ENCODE assay signal across 31 mouse cellular contexts in the genomic region with DNA sequence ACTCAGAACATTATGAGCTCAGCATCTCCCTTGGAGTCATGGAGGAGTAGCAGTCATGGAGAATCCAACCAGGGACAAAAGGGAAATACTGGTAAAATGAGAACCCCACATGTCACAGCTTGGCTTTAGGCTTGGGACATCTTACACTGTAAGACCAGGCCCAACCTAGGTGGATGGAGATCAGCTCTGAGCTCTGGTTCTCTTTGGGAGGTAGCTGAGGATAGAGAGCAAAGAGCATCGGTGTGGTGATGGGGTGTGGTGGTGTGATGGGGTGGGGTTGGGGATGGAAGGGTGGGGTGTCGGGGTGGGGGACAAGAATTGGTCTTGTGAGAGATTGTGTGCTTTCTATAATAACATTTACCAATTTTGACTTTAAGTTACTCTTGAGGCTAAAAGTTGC. TPM values are rescaled to one million over a fixed set of nuclear protein-coding genes. Genes with fewer than 3 reads are reported as not detected.
DNase-seq lines count a peak whose midpoint lies in the region; ATAC-seq and TF ChIP-seq lines count a peak whose summit lies in the region.
"Had no signal": no experiment of that assay in that cellular context is flagged by ENCODE, and none has a peak within 500 bp of the region (broad histone marks: within the 10 kb centered on the region; RNA-seq: fewer than 3 reads in every experiment).

No protein-coding gene starts in this region.

- H3K27ac ChIP-seq in heart, embryonic 10.5 days: no peak overlapping the region
- peak overlapping the region; percentile 55; the same call in 1 of the 2 replicates for H3K27ac ChIP-seq in liver, embryonic 12.5 days
- H3K27ac ChIP-seq in liver, embryonic 11.5 days (ENCODE audit: low read depth, low read length): no peak overlapping the region
- peak overlapping the region; percentile 66; the same call in 1 of the 2 replicates for H3K27ac ChIP-seq in thymus, adult 2 months (ENCODE audit: control insufficient read depth, insufficient read depth, low read length)
- H3K27ac ChIP-seq in liver, embryonic 14.5 days: no peak overlapping the region
- H3K27ac ChIP-seq: embryonic facial prominence, embryonic 13.5 days; embryonic facial prominence, embryonic 15.5 days; forebrain, embryonic 10.5 days; forebrain, embryonic 12.5 days had no signal

- peaks cover 20% of the 10 kb centered on the region; the same call in 1 of the 2 replicates for H3K36me3 ChIP-seq in heart, embryonic 10.5 days
- H3K36me3 ChIP-seq in liver, embryonic 12.5 days: peaks cover 55% of the 10 kb centered on the region
- H3K36me3 ChIP-seq in liver, embryonic 11.5 days (ENCODE audit: control insufficient read depth, insufficient read depth, low read length): peaks cover 7% of the 10 kb centered on the region; the same call in 1 of the 2 replicates
- H3K36me3 ChIP-seq in thymus, adult 2 months (ENCODE audit: control insufficient read depth, insufficient read depth, low read length): peaks cover 18% of the 10 kb centered on the region
- H3K36me3 ChIP-seq in liver, embryonic 14.5 days (replicated peaks; ENCODE audit: control insufficient read depth, insufficient read depth, low read depth): peaks cover 24% of the 10 kb centered on the region
- H3K36me3 ChIP-seq: forebrain, embryonic 12.5 days had no signal

- H3K4me2 ChIP-seq in liver, embryonic 12.5 days: no peak overlapping the region
- H3K4me2 ChIP-seq in liver, embryonic 11.5 days: no peak overlapping the region
- H3K4me2 ChIP-seq in liver, embryonic 14.5 days (ENCODE audit: low read depth): no peak overlapping the region
- H3K4me2 ChIP-seq: embryonic facial prominence, embryonic 13.5 days; embryonic facial prominence, embryonic 15.5 days; forebrain, embryonic 12.5 days had no signal

- DNase-seq in heart, embryonic 10.5 days (ENCODE audit: low spot score): peak; percentile 67
- DNase-seq in heart, postnatal 25 days (ENCODE audit: low spot score): no peak
- no peak for DNase-seq in liver, embryonic 11.5 days (ENCODE audit: low spot score)
- no peak for DNase-seq in thymus, adult 2 months
- no peak for DNase-seq in thymus, postnatal 4 days
- no peak for DNase-seq in liver, embryonic 14.5 days (ENCODE audit: low read depth in 3 of 3, low spot score in 3 of 3)
- DNase-seq in left cerebral cortex, postnatal 10 days (ENCODE audit: extremely low spot score in 1 of 2, low spot score in 2 of 2): no peak
- DNase-seq: adrenal gland, adult 2 months; adrenal gland, postnatal 10 days; adrenal gland, postnatal 25 days; cerebellum, adult 11 months; cerebellum, adult 18-20 months; cerebellum, adult 8-10 months; cerebellum, adult 9-11 months; cerebellum, postnatal 14 days; cerebellum, postnatal 36 days; embryo, embryonic 11 days had no signal

- intact Hi-C loops in heart, postnatal 25 days (cut with DNase I): no loop called here
- intact Hi-C loops in left cerebral cortex, postnatal 10 days (cut with DNase I): loop anchor here (5.0 kb wide), 1 partner anchor 61 kb away; no protein-coding TSS in a partner anchor

- H3K9me3 ChIP-seq in heart, embryonic 10.5 days: no peaks in the 10 kb centered on the region
- no peaks in the 10 kb centered on the region for H3K9me3 ChIP-seq in liver, embryonic 12.5 days (replicated peaks)
- H3K9me3 ChIP-seq in liver, embryonic 11.5 days (ENCODE audit: control insufficient read depth, low read length): no peaks in the 10 kb centered on the region
- H3K9me3 ChIP-seq in liver, embryonic 14.5 days (ENCODE audit: control insufficient read depth, low read length): no peaks in the 10 kb centered on the region
- H3K9me3 ChIP-seq: embryonic facial prominence, embryonic 13.5 days; embryonic facial prominence, embryonic 15.5 days; forebrain, embryonic 10.5 days; forebrain, embryonic 12.5 days had no signal

- TF ChIP-seq CTCF in thymus, adult 2 months (IDR thresholded peaks at IDR 0.05; ENCODE audit: borderline replicate concordance, control insufficient read depth, extremely low read depth, insufficient read depth, low read length, poor library complexity): no peak
- no peak for TF ChIP-seq CTCF in liver, embryonic 14.5 days (IDR thresholded peaks at IDR 0.05; ENCODE audit: low read depth)

- no peak overlapping the region for H3K9ac ChIP-seq in liver, embryonic 12.5 days
- H3K9ac ChIP-seq in liver, embryonic 11.5 days (ENCODE audit: low read depth, low read length): no peak overlapping the region
- no peak overlapping the region for H3K9ac ChIP-seq in liver, embryonic 14.5 days (replicated peaks)
- H3K9ac ChIP-seq: embryonic facial prominence, embryonic 13.5 days; embryonic facial prominence, embryonic 15.5 days; forebrain, embryonic 12.5 days had no signal

- no peak for ATAC-seq in liver, embryonic 12.5 days
- ATAC-seq in liver, embryonic 11.5 days (replicated peaks; ENCODE audit: low FRiP score): no peak
- ATAC-seq in liver, embryonic 14.5 days (ENCODE audit: insufficient read depth): peak; percentile 48
- ATAC-seq: forebrain, embryonic 14.5 days had no signal

- no peaks in the 10 kb centered on the region for H3K27me3 ChIP-seq in heart, embryonic 10.5 days (ENCODE audit: insufficient read depth, poor library complexity, severe bottlenecking)
- no peaks in the 10 kb centered on the region for H3K27me3 ChIP-seq in liver, embryonic 12.5 days (replicated peaks)
- no peaks in the 10 kb centered on the region for H3K27me3 ChIP-seq in liver, embryonic 11.5 days (replicated peaks; ENCODE audit: control insufficient read depth, insufficient read depth, low read length)
- H3K27me3 ChIP-seq in thymus, adult 2 months (ENCODE audit: control insufficient read depth, insufficient read depth, low read length): no peaks in the 10 kb centered on the region
- H3K27me3 ChIP-seq in liver, embryonic 14.5 days (ENCODE audit: control insufficient read depth, insufficient read depth, low read length): no peaks in the 10 kb centered on the region
- H3K27me3 ChIP-seq: embryonic facial prominence, embryonic 13.5 days; embryonic facial prominence, embryonic 15.5 days; forebrain, embryonic 12.5 days had no signal

- no peak for TF ChIP-seq EP300 in liver, embryonic 14.5 days (IDR thresholded peaks at IDR 0.05; ENCODE audit: low read depth)

- no peaks in the 10 kb centered on the region for H3K4me1 ChIP-seq in heart, embryonic 10.5 days
- H3K4me1 ChIP-seq in liver, embryonic 12.5 days: peaks cover 29% of the 10 kb centered on the region
- no peaks in the 10 kb centered on the region for H3K4me1 ChIP-seq in liver, embryonic 11.5 days (replicated peaks; ENCODE audit: control insufficient read depth, insufficient read depth, low read length)
- peaks cover 3% of the 10 kb centered on the region; the same call in 1 of the 2 replicates for H3K4me1 ChIP-seq in thymus, adult 2 months (replicated peaks; ENCODE audit: control insufficient read depth, insufficient read depth, low read length)
- H3K4me1 ChIP-seq in liver, embryonic 14.5 days (replicated peaks; ENCODE audit: control insufficient read depth in 2 of 2, insufficient read depth in 2 of 2, low read length in 1 of 2): peaks cover 3 to 9% of the 10 kb centered on the region in 2 experiments; a peak in 3 of 4 replicates
- H3K4me1 ChIP-seq: embryonic facial prominence, embryonic 13.5 days; embryonic facial prominence, embryonic 15.5 days; forebrain, embryonic 10.5 days; forebrain, embryonic 12.5 days had no signal

- WGBS in heart, embryonic 10.5 days: 91% methylated on average over 2 of the region's 2 CpGs
- WGBS in liver, embryonic 12.5 days (ENCODE audit: insufficient replicate concordance): 65% methylated on average over 2 of the region's 2 CpGs
- WGBS in liver, embryonic 11.5 days: 80% methylated on average over 2 of the region's 2 CpGs
- WGBS in thymus, adult 2 months: 58% methylated on average over 2 of the region's 2 CpGs
- 59% methylated on average over 2 of the region's 2 CpGs for WGBS in liver, embryonic 14.5 days (ENCODE audit: insufficient replicate concordance)

- no peak for TF ChIP-seq POLR2A in thymus, adult 2 months (IDR thresholded peaks at IDR 0.05; ENCODE audit: control insufficient read depth, extremely low read depth, insufficient read depth, low read length, poor library complexity)

- H3K4me3 ChIP-seq in heart, embryonic 10.5 days: no peak overlapping the region
- H3K4me3 ChIP-seq in liver, embryonic 12.5 days: no peak overlapping the region
- H3K4me3 ChIP-seq in liver, embryonic 11.5 days (ENCODE audit: low read depth, low read length): no peak overlapping the region
- H3K4me3 ChIP-seq in thymus, adult 2 months (ENCODE audit: control insufficient read depth, insufficient read depth, low read length): no peak overlapping the region
- no peak overlapping the region for H3K4me3 ChIP-seq in liver, embryonic 14.5 days (ENCODE audit: insufficient read depth in 1 of 2, low read depth in 2 of 2, low read length in 2 of 2)
- H3K4me3 ChIP-seq: embryonic facial prominence, embryonic 13.5 days; embryonic facial prominence, embryonic 15.5 days; erythroblast, embryonic 14.5 days; forebrain, embryonic 10.5 days; forebrain, embryonic 12.5 days had no signal

RNA-seq across cellular contexts. Expression of gene Neu3, which starts 17.4 kb away (rescaled TPM):
- polyA plus RNA-seq in heart, embryonic 10.5 days (2016; fragmentation: Nextera tagmentation; extraction: Ambion mirVana): 3.1 and 3.3 TPM in 2 replicates
- total RNA-seq in heart, postnatal 25 days (2021): 1 to 10 TPM; 4.1 to 4.2 TPM
- polyA plus RNA-seq in liver, embryonic 12.5 days (2016; fragmentation: Nextera tagmentation; extraction: Ambion mirVana): 6.2 and 6.4 TPM in 2 replicates
- polyA plus RNA-seq in liver, embryonic 11.5 days (2014; fragmentation: Nextera tagmentation; extraction: Ambion mirVana): 5.4 and 5.9 TPM in 2 replicates
- 32.1 and 49.1 TPM in 2 replicates for polyA plus RNA-seq in thymus, adult 2 months (2012; rRNA removed)
- 3.5 and 4.1 TPM in 2 replicates for polyA plus RNA-seq in liver, embryonic 14.5 days (2012; rRNA removed)
- 2.9 and 3.2 TPM in 2 replicates for polyA plus RNA-seq in liver, embryonic 14.5 days (2014; fragmentation: Nextera tagmentation; extraction: Ambion mirVana)
- total RNA-seq in left cerebral cortex, postnatal 10 days (2021): 1 to 10 TPM; 2.7 to 3.1 TPM

RNA-seq across cellular contexts. Expression of gene Olfr521, which starts 47.5 kb away (rescaled TPM):
- polyA plus RNA-seq in heart, embryonic 10.5 days (2016; fragmentation: Nextera tagmentation; extraction: Ambion mirVana): not detected in 2 replicates
- total RNA-seq in heart, postnatal 25 days (2021): not detected
- polyA plus RNA-seq in liver, embryonic 12.5 days (2016; fragmentation: Nextera tagmentation; extraction: Ambion mirVana): not detected in 2 replicates
- not detected in 2 replicates for polyA plus RNA-seq in liver, embryonic 11.5 days (2014; fragmentation: Nextera tagmentation; extraction: Ambion mirVana)
- polyA plus RNA-seq in thymus, adult 2 months (2012; rRNA removed): not detected in 2 replicates
- polyA plus RNA-seq in liver, embryonic 14.5 days (2012; rRNA removed): not detected in 2 replicates
- not detected in 2 replicates for polyA plus RNA-seq in liver, embryonic 14.5 days (2014; fragmentation: Nextera tagmentation; extraction: Ambion mirVana)
- total RNA-seq in left cerebral cortex, postnatal 10 days (2021): not detected
- total RNA-seq: adrenal gland, adult 2 months; adrenal gland, postnatal 10 days; adrenal gland, postnatal 25 days; adrenal gland, postnatal 4 days; common myeloid progenitor, adult 5-6 weeks; ES-E14; MEL had no signal
- polyA plus RNA-seq: adrenal gland, adult 2 months; brain, embryonic 14.5 days; C2C12; embryonic facial prominence, embryonic 11.5 days; embryonic facial prominence, embryonic 13.5 days; embryonic facial prominence, embryonic 15.5 days; erythroblast, embryonic 14.5 days; forebrain, embryonic 10.5 days; forebrain, embryonic 12.5 days; forebrain, embryonic 14.5 days had no signal

RNA-seq across cellular contexts. Expression of gene Xrra1, which starts 48.1 kb away (rescaled TPM):
- polyA plus RNA-seq in heart, embryonic 10.5 days (2016; fragmentation: Nextera tagmentation; extraction: Ambion mirVana): 0.24 and 0.31 TPM in 2 replicates
- total RNA-seq in heart, postnatal 25 days (2021): not detected
- 0.10 TPM in 1 of 2 replicates, not detected in the other for polyA plus RNA-seq in liver, embryonic 12.5 days (2016; fragmentation: Nextera tagmentation; extraction: Ambion mirVana)
- polyA plus RNA-seq in liver, embryonic 11.5 days (2014; fragmentation: Nextera tagmentation; extraction: Ambion mirVana): 0.10 and 0.17 TPM in 2 replicates
- polyA plus RNA-seq in thymus, adult 2 months (2012; rRNA removed): 26.0 and 36.9 TPM in 2 replicates
- polyA plus RNA-seq in liver, embryonic 14.5 days (2012; rRNA removed): not detected in 2 replicates
- polyA plus RNA-seq in liver, embryonic 14.5 days (2014; fragmentation: Nextera tagmentation; extraction: Ambion mirVana): 0.08 TPM in 1 of 2 replicates, not detected in the other
- 1 to 10 TPM; 1.3 to 1.5 TPM for total RNA-seq in left cerebral cortex, postnatal 10 days (2021)
- total RNA-seq: common myeloid progenitor, adult 5-6 weeks had no signal

RNA-seq across cellular contexts. Expression of gene Spcs2, which starts 52.4 kb away (rescaled TPM):
- polyA plus RNA-seq in heart, embryonic 10.5 days (2016; fragmentation: Nextera tagmentation; extraction: Ambion mirVana): 241 and 302 TPM in 2 replicates
- 10 to 100 TPM; 46.3 to 47.2 TPM for total RNA-seq in heart, postnatal 25 days (2021)
- polyA plus RNA-seq in liver, embryonic 12.5 days (2016; fragmentation: Nextera tagmentation; extraction: Ambion mirVana): 216 and 224 TPM in 2 replicates
- 301 and 312 TPM in 2 replicates for polyA plus RNA-seq in liver, embryonic 11.5 days (2014; fragmentation: Nextera tagmentation; extraction: Ambion mirVana)
- 83.7 and 91.7 TPM in 2 replicates for polyA plus RNA-seq in thymus, adult 2 months (2012; rRNA removed)
- 36.7 and 44.5 TPM in 2 replicates for polyA plus RNA-seq in liver, embryonic 14.5 days (2012; rRNA removed)
- 162 and 171 TPM in 2 replicates for polyA plus RNA-seq in liver, embryonic 14.5 days (2014; fragmentation: Nextera tagmentation; extraction: Ambion mirVana)
- 10 to 100 TPM; 79.7 to 86.7 TPM for total RNA-seq in left cerebral cortex, postnatal 10 days (2021)

Comparison
In these comparisons a context has a peak if more than half of its experiments do, and no peak if none do; other contexts are left out.
1. H3K27ac ChIP-seq: peak in liver, embryonic 12.5 days (single experiment) and thymus, adult 2 months (single experiment); none in heart, embryonic 10.5 days (single experiment), liver, embryonic 11.5 days (single experiment) and liver, embryonic 14.5 days (single experiment).
2. RNA of gene Xrra1, which starts 48.1 kb away (polyA plus RNA-seq): 26.0 to 36.9 TPM in thymus, adult 2 months; 0.24 to 0.31 TPM in heart, embryonic 10.5 days, 0.10 to 0.17 TPM in liver, embryonic 11.5 days, 0.10 TPM in liver, embryonic 12.5 days and 0.08 TPM in liver, embryonic 14.5 days; every median in the first group is over 10 times any median in the second.